Mouse (Mus musculus): Measurements from ENCODE around the gene 6430550D23Rik.

6430550D23Rik gene

GRCm38 (mm10) chr2:156007888-156008532, at the start of gene 6430550D23Rik, which contains the start of gene Ergic3:
Gene 6430550D23Rik (minus strand): TSS chr2:156007977.
Gene Ergic3 (plus strand): TSS chr2:156008045.
- DNase-seq, result peak; percentile 98 to 99

GRCm38 (mm10) chr2:156052816-156053215, 45.0 kb upstream of the 6430550D23Rik start, which contains the start of gene Fer1l4:
Gene Fer1l4 (minus strand): TSS chr2:156052947.
- DNase-seq, result no peak

GRCm38 (mm10) chr2:156047929-156048328, 40.2 kb upstream of the 6430550D23Rik start:
- DNase-seq, result peak; percentile 23 to 56

GRCm38 (mm10) chr2:156042903-156043302, 35.1 kb upstream of the 6430550D23Rik start:
- no peak for DNase-seq

- DNase-seq, result no peak
These were observed 31.6 kb upstream of the 6430550D23Rik start for GRCm38 (mm10) chr2:156039390-156039789.

- no peak for DNase-seq
These were observed 17.7 kb upstream of the 6430550D23Rik start for GRCm38 (mm10) chr2:156025482-156025881.

- DNase-seq, result no peak
These were observed 14.0 kb upstream of the 6430550D23Rik start for GRCm38 (mm10) chr2:156021765-156022164.

- DNase-seq, result no peak
These were observed 13.4 kb upstream of the 6430550D23Rik start for GRCm38 (mm10) chr2:156021219-156021618.

GRCm38 (mm10) chr2:156018106-156018505, 10.3 kb upstream of the 6430550D23Rik start:
- no peak for DNase-seq

- peak in 1 of 2 experiments; percentile 8 for DNase-seq
These were observed 2.4 kb downstream of the 6430550D23Rik start for GRCm38 (mm10) chr2:156005393-156005792.

- DNase-seq, result peak; percentile 77 to 92
These were observed 15.9 kb downstream of the 6430550D23Rik start for GRCm38 (mm10) chr2:155991863-155992321.

- no peak for DNase-seq
These were observed 16.6 kb downstream of the 6430550D23Rik start for GRCm38 (mm10) chr2:155991151-155991550.

GRCm38 (mm10) chr2:155989085-155989484, 18.7 kb downstream of the 6430550D23Rik start:
- no peak for DNase-seq

GRCm38 (mm10) chr2:155987131-155987530, 20.6 kb downstream of the 6430550D23Rik start:
- DNase-seq, result no peak

GRCm38 (mm10) chr2:155985776-155986175, 22.0 kb downstream of the 6430550D23Rik start:
- DNase-seq, result no peak

- peak; percentile 48 to 62 for DNase-seq
These were observed 28.3 kb downstream of the 6430550D23Rik start for GRCm38 (mm10) chr2:155979328-155979991.

GRCm38 (mm10) chr2:155974087-155974731, 33.6 kb downstream of the 6430550D23Rik start:
- DNase-seq, result no peak

- no peak for DNase-seq
These were observed 34.4 kb downstream of the 6430550D23Rik start for GRCm38 (mm10) chr2:155973348-155973747.

GRCm38 (mm10) chr2:155962991-155963390, 44.8 kb downstream of the 6430550D23Rik start:
- peak in 1 of 2 experiments; percentile 21 for DNase-seq

- no peak for DNase-seq
These were observed 45.9 kb downstream of the 6430550D23Rik start for GRCm38 (mm10) chr2:155961862-155962261.

- DNase-seq, result peak; percentile 55 to 76
These were observed 47.8 kb downstream of the 6430550D23Rik start for GRCm38 (mm10) chr2:155959981-155960380.

GRCm38 (mm10) chr2:155956134-155957059, 51.4 kb downstream of the 6430550D23Rik start, which contains the start of gene Cep250:
Gene Cep250 (plus strand): TSS chr2:155956458.
- peak; percentile 91 to 96 for DNase-seq

All from kidney, postnatal 25 days (tissue).